14 mouse cellular contexts compared by ENCODE assay signal in genomic region chr13:40469162-40469561, GRCm38 (mm10).
"Had no signal": no experiment of that assay in that cellular context is flagged by ENCODE, and none has a peak within 500 bp of the region (broad histone marks: within the 10 kb centered on the region; RNA-seq: fewer than 3 reads in every experiment).

No protein-coding gene starts in this region.

- DNase-seq: heart, postnatal 14 days; heart, postnatal 36 days; heart, postnatal 4 days; kidney, adult 11 months; kidney, adult 18-20 months; kidney, adult 2 months; kidney, adult 8-10 months; kidney, adult 9 months; kidney, postnatal 10 days; kidney, postnatal 25 days; kidney, postnatal 36 days; kidney, postnatal 4 days; layer of hippocampus, adult 9-11 months; layer of hippocampus, postnatal 36 days had no signal
